In genomic region chr7:70767697-70768096, GRCm38 (mm10) we compare ENCODE assay signal across 20 mouse cellular contexts.
DNase-seq lines count a peak whose midpoint lies in the region; ATAC-seq lines count a peak whose summit lies in the region.
"Had no signal": no experiment of that assay in that cellular context is flagged by ENCODE, and none has a peak within 500 bp of the region (broad histone marks: within the 10 kb centered on the region; RNA-seq: fewer than 3 reads in every experiment).

No protein-coding gene starts in this region.

- no peaks in the 10 kb centered on the region for H3K27me3 ChIP-seq in heart, embryonic 10.5 days (ENCODE audit: insufficient read depth, poor library complexity, severe bottlenecking)
- no peaks in the 10 kb centered on the region for H3K27me3 ChIP-seq in limb, embryonic 13.5 days
- H3K27me3 ChIP-seq: embryonic facial prominence, embryonic 13.5 days; heart, embryonic 15.5 days; hindbrain, embryonic 12.5 days; limb, embryonic 15.5 days; megakaryocyte, embryonic 14.5 days had no signal

- no peaks in the 10 kb centered on the region for H3K36me3 ChIP-seq in heart, embryonic 10.5 days
- H3K36me3 ChIP-seq in limb, embryonic 13.5 days: no peaks in the 10 kb centered on the region
- H3K36me3 ChIP-seq: embryonic facial prominence, embryonic 13.5 days; heart, embryonic 15.5 days; hindbrain, embryonic 12.5 days; limb, embryonic 15.5 days had no signal

- no peak overlapping the region for H3K9ac ChIP-seq in limb, embryonic 13.5 days
- H3K9ac ChIP-seq: embryonic facial prominence, embryonic 13.5 days; heart, embryonic 15.5 days; hindbrain, embryonic 12.5 days; limb, embryonic 15.5 days; liver, postnatal 0 days had no signal

- DNase-seq in heart, adult 18-20 months: peak; percentile 12 to 17
- DNase-seq in heart, embryonic 10.5 days (ENCODE audit: low spot score): no peak
- peak; percentile 20 for DNase-seq in kidney, postnatal 14 days
- no peak for DNase-seq in kidney, adult 18-20 months
- peak; percentile 59 for DNase-seq in lung, postnatal 36 days
- DNase-seq in cerebellum, adult 9-10 months: no peak
- DNase-seq: adrenal gland, postnatal 10 days; cerebellum, postnatal 10 days; liver, postnatal 0 days; thymus, postnatal 4 days had no signal

- peak; percentile 77 for ATAC-seq in limb, embryonic 13.5 days (ENCODE audit: low FRiP score, low read depth)
- no peak for ATAC-seq in megakaryocyte-erythroid progenitor cell, adult 5-6 weeks (replicated peaks; ENCODE audit: low FRiP score, low TSS enrichment, poor library complexity, severe bottlenecking)
- ATAC-seq: CD4-positive, CD25-positive, alpha-beta regulatory T cell, adult 4 months; inflammation-experienced regulatory T-cells, adult 6 months; liver, postnatal 0 days; Patski had no signal

- 43% methylated on average over 5 of the region's 5 CpGs for WGBS in heart, embryonic 10.5 days
- WGBS in limb, embryonic 13.5 days: 68% methylated on average over 5 of the region's 5 CpGs

- no peaks in the 10 kb centered on the region for H3K9me3 ChIP-seq in heart, embryonic 10.5 days
- H3K9me3 ChIP-seq in limb, embryonic 13.5 days: no peaks in the 10 kb centered on the region
- H3K9me3 ChIP-seq: heart, embryonic 15.5 days; hindbrain, embryonic 12.5 days; limb, embryonic 15.5 days had no signal

- H3K4me1 ChIP-seq in heart, embryonic 10.5 days: peaks cover 5% of the 10 kb centered on the region; the same call in 1 of the 2 replicates
- H3K4me1 ChIP-seq in limb, embryonic 13.5 days: no peaks in the 10 kb centered on the region
- H3K4me1 ChIP-seq: embryonic facial prominence, embryonic 13.5 days; hindbrain, embryonic 12.5 days; limb, embryonic 15.5 days; megakaryocyte, embryonic 14.5 days had no signal

- H3K4me3 ChIP-seq in heart, embryonic 10.5 days: no peak overlapping the region
- H3K4me3 ChIP-seq in limb, embryonic 13.5 days: no peak overlapping the region
- H3K4me3 ChIP-seq: embryonic facial prominence, embryonic 13.5 days; heart, embryonic 15.5 days; hindbrain, embryonic 12.5 days; limb, embryonic 15.5 days; megakaryocyte, embryonic 14.5 days had no signal

- H3K27ac ChIP-seq in heart, embryonic 10.5 days: no peak overlapping the region
- H3K27ac ChIP-seq in limb, embryonic 13.5 days: no peak overlapping the region
- H3K27ac ChIP-seq: embryonic facial prominence, embryonic 13.5 days; heart, embryonic 15.5 days; hindbrain, embryonic 12.5 days; limb, embryonic 15.5 days had no signal

- no peak overlapping the region for H3K4me2 ChIP-seq in limb, embryonic 13.5 days (replicated peaks)
- H3K4me2 ChIP-seq: embryonic facial prominence, embryonic 13.5 days; heart, embryonic 15.5 days; hindbrain, embryonic 12.5 days; limb, embryonic 15.5 days had no signal

Comparison
In these comparisons a context has a peak if more than half of its experiments do, and no peak if none do; other contexts are left out.
1. DNase-seq: peak in heart, adult 18-20 months (2 of 2), kidney, postnatal 14 days (single experiment) and lung, postnatal 36 days (single experiment); none in heart, embryonic 10.5 days (single experiment), kidney, adult 18-20 months (single experiment) and cerebellum, adult 9-10 months (single experiment).